Mouse (Mus musculus) bone marrow, adult 2 months (tissue): ENCODE results near the gene Cyth1. TPM values are rescaled to one million over a fixed set of nuclear protein-coding genes. Genes with fewer than 3 reads are reported as not detected.

Experiments
- H3K27ac ChIP-seq: fragments of 200-500 bp; 2 replicates; pipeline ENCODE4 v1.5.1; 2012; ENCODE audit warnings: low read depth, mild to moderate bottlenecking, control low read depth, inconsistent platforms, low read length; ENCODE audit not compliant: control insufficient read depth, poor library complexity, insufficient read depth
- H3K4me1 ChIP-seq: fragments of 200-500 bp; 2 replicates; pipeline ENCODE4 v1.6.1; 2011; ENCODE audit warnings: low read length; ENCODE audit not compliant: control insufficient read depth, insufficient read depth
- H3K4me3 ChIP-seq: fragments of 200-500 bp; replicated peaks from 2 replicates; pipeline ENCODE3; 2011; ENCODE audit warnings: mild to moderate bottlenecking, low read depth, low read length, control low read depth; ENCODE audit not compliant: control insufficient read depth
- CTCF ChIP-seq: fragments of 200-500 bp; IDR thresholded peaks from 2 replicates; pipeline ENCODE4 v1.5.1; 2011; ENCODE audit warnings: low read length, control low read depth; ENCODE audit not compliant: control insufficient read depth, insufficient read depth
- POLR2A ChIP-seq: fragments of 200-500 bp; IDR thresholded peaks from 2 replicates; pipeline ENCODE4 v1.6.1; 2011; ENCODE audit warnings: low read depth, mild to moderate bottlenecking, control low read depth, low read length, borderline replicate concordance; ENCODE audit not compliant: control insufficient read depth
- WGBS: fragments of 180-500 bp; shearing (Covaris S2); methylation state at CpG from one replicate; pipeline ENCODE4 v1.1.7; 2018; 5-methylcytosine and 5-hydroxymethylcytosine counted together
- polyA plus RNA-seq: library from polyadenylated mRNA; stranded (reverse); fragments of >200 nt; gene quantifications from 2 replicates; pipeline ENCODE4 v1.2.4, GENCODE M21; 2011; ENCODE audit warnings: low replicate concordance; ENCODE audit not compliant: missing spikeins, insufficient read depth, insufficient read length

Cyth1 gene
- polyA plus RNA-seq, 1 experiment, result 28.3 TPM

DNA sequence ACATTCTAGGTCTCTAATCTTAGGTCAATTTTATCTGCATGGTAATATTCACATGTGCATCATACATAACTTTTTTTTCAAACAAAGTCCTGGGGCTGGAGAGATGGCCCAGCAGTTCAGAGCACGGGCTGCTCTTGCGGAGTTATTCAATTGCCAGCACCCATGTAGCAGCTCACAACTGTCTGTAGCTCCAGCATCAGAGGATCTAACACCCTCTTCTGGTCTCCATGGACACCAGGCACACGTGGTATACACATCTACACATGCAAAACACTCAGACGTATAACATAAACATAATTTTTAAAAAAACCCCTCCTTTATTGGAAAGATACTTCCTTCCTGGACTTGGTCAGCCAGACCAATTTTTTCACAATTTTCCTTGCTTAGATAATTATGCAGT lies 89.6 kb downstream of the Cyth1 start:
- H3K4me1 ChIP-seq, result no peaks in the 10 kb centered on the region; the same call in 1 of the 2 replicates

DNA sequence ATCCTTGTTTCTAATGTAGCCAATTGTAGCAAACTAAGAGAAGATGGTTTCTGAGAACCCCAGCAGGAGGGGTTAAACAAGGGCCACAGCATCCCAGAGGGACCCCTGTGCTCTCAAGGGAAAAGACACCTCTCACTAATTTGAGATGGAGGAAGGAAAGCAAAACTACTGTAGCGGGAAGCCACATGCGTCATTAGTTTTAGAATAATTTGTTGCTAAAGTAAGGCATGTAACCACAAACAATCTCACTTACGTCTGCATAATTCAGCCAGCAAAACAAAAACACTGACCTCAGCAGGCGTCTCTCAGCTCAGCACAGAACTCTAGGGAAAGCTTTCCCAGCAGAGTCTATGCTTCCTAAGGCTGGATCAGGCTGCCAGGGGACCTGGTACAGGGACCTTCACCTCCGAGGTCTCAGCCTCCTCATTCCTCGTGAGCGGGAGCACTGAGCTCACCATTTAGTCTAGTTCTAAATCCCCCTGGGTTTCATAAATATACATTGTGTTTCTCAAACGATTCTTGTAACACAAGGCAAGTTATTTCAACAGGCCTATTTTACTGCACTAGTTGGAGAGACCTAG lies 91.8 kb downstream of the Cyth1 start:
- Histone ChIP-seq H3K4me1 (no peaks in the 10 kb centered on the region; the same call in 1 of the 2 replicates), H3K27ac (no peak overlapping the region), H3K4me3 (no peak overlapping the region)
- WGBS, result 61% methylated on average over 8 of the region's 8 CpGs
- TF ChIP-seq CTCF (no peak), POLR2A (no peak)

More for the DNA sequence above, 89.6 kb downstream of the Cyth1 start:
- Histone ChIP-seq H3K27ac (no peak overlapping the region), H3K4me3 (no peak overlapping the region)
- TF ChIP-seq CTCF (no peak), POLR2A (no peak)
- 68% methylated on average over 4 of the region's 4 CpGs for WGBS

DNA sequence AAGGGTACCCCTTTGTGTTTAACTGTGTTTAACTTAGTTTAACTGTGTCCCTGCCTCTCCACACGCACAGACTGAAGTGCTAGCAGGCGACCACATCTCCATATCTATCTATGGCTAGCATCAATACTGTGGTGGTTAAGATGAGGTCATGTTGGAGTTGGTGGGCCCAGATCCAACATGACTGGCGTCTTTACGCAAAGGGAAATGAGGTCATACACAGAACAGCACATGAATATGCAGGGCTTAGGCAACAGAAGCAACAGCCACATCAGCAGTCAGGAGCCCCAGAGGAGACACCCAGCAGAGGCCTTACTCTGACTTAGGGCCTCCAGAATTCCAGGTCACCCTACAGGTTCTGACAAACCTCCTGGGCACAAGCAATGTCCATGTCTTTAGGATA lies 95.4 kb downstream of the Cyth1 start:
- no peak for TF ChIP-seq POLR2A
- no peak for TF ChIP-seq CTCF
- Histone ChIP-seq H3K4me1 (peaks cover 4% of the 10 kb centered on the region; the same call in 1 of the 2 replicates), H3K4me3 (no peak overlapping the region), H3K27ac (no peak overlapping the region)
- WGBS, result 33% methylated on average over 4 of the region's 4 CpGs

DNA sequence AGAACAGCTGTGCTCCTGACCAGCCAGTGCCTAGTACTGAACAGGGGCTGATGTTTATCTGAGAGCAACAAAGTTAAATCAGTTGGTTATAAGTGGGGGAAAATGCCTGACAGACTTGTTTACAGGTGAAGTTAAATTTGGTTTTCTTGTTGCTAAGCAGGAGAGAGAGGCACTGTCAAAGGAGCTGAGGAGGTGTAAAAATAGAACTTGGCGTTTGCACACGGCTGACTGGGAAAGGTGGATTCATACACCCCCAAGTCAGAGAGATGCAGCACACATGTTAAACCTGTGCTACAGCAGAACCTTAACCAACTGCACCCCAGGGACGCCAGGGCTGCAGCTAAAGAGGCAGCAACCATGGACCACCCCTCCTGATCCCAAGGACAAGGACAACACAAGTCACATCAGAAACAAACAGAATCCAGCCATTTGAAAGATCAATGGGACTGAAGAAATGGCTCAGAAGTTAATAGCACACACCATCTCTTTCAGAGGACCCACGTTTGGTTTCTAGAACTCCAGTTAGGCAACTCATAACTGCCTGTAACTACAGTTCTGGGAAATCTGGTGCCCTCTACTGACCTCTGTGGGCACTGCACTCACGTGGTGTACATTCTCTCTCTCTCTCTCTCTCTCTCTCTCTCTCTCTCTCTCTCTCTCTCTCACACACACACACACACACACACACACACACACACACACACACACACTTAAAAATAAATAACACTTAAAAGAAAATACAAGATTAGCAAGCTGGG lies 96.8 kb downstream of the Cyth1 start:
- no peak; the same call in 1 of the 2 replicates for TF ChIP-seq CTCF
- TF ChIP-seq POLR2A, result no peak
- WGBS, result 85% methylated on average over 5 of the region's 5 CpGs
- no peak overlapping the region for H3K27ac ChIP-seq
- no peak overlapping the region for H3K4me3 ChIP-seq
- H3K4me1 ChIP-seq, result peaks cover 8% of the 10 kb centered on the region; the same call in 1 of the 2 replicates

DNA sequence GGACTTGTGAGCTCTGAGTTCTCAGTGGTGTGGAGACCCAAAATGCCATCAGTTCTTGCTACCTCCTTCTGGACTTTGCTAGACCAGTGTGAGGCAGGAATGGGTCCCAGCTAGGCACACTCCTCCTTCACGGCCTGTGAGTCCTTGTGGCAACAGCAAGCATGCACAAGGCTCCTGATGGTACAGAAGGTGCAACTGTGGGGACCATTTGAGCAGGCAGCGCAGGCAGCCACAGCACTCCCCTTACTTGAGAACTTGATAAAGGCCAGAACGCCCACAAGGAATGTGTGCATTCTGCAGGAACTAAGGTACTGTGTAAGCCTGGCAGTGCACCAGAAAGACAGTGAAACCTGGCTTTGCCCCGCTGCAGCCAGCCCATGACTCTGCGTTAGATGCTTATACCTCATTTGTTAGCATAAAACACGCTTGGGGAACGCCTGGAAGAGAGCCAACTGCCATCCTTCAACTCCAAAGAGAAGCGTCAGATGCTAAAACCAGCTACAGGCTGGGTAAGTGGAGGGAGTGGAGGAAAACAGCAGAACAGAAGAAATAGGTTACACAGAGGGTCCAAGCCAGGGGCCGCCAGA lies 98.2 kb downstream of the Cyth1 start:
- H3K4me1 ChIP-seq, result peaks cover 11% of the 10 kb centered on the region; the same call in 1 of the 2 replicates
- H3K4me3 ChIP-seq, result no peak overlapping the region
- peak overlapping the region; percentile 84 for H3K27ac ChIP-seq
- 86% methylated on average over 9 of the region's 9 CpGs for WGBS
- TF ChIP-seq POLR2A (no peak), CTCF (no peak)

- no peak for TF ChIP-seq POLR2A
- no peak for TF ChIP-seq CTCF
- H3K4me3 ChIP-seq, result no peak overlapping the region
- H3K4me1 ChIP-seq, result peaks cover 17% of the 10 kb centered on the region
- H3K27ac ChIP-seq, result peak overlapping the region; percentile 90
- WGBS, result 38% methylated on average over 9 of the region's 9 CpGs
These were observed 100.3 kb downstream of the Cyth1 start for GRCm38 (mm10) chr11:118147877-118148637.

DNA sequence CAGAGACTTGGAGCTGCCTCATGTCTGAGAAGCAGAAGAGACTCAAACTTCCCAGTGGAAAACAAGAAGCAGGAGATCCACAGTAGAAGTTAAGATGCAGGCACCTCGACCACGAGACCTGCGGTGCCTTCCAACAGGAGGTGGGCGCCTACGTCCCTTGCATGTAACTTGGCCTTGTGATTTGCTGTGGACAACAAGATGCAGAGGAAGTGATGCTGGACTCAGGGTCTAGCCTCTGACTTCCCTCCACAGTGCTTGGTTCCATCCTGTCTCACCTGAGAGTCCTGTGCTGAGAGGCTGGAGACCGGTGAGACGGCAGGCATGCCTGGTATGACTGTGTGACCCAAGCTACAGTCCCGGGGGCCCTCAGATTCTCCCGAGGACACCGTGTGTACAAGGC lies 101.9 kb downstream of the Cyth1 start:
- Histone ChIP-seq H3K4me3 (peak overlapping the region; percentile 50), H3K4me1 (peaks cover 17% of the 10 kb centered on the region), H3K27ac (peak overlapping the region; percentile 97)
- 67% methylated on average over 10 of the region's 10 CpGs for WGBS
- TF ChIP-seq POLR2A (no peak), CTCF (no peak)
